Mouse (Mus musculus): ENCODE measurements around the gene Ppp1r9a. TPM values are rescaled to one million over a fixed set of nuclear protein-coding genes. Genes with fewer than 3 reads are reported as not detected.

The Ppp1r9a gene
- polyA plus RNA-seq, 1 experiment = 0.13 TPM

DNA sequence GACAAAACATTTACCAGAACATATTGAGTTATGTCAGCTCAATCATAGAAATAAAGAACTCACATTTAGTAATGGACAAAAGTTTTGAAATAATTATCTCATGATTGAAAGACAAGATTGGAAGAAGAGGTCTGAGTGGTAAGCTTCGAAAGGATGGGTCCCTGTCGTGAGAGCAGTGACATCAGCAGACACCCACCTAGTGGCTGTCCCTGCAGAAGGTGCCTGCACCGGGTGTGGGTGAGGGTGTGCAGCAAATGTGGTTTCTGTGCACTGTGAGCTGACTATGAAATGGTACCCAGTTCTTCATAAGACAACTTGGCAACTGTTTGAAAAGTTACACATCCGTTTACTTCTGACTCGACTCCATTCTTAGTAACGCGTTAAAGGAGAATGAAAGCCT lies 173.0 kb downstream of the Ppp1r9a start:
- no peak overlapping the region for H3ac ChIP-seq (ENCODE audit: control insufficient read depth, insufficient read length)
- H3K4me3 ChIP-seq = no peak overlapping the region
- H3K27me3 ChIP-seq (ENCODE audit: control insufficient read depth, insufficient read depth, insufficient read length) = no peaks in the 10 kb centered on the region
- no peak for TF ChIP-seq CEBPB (IDR thresholded peaks at IDR 0.05; ENCODE audit: insufficient read depth, poor library complexity, severe bottlenecking)
- TF ChIP-seq USF1 (IDR thresholded peaks at IDR 0.05; ENCODE audit: low read depth) = no peak
- TF ChIP-seq REST (IDR thresholded peaks at IDR 0.05; ENCODE audit: insufficient read depth, insufficient read length) = no peak
- no peak for TF ChIP-seq TCF12 (IDR thresholded peaks at IDR 0.05; ENCODE audit: insufficient read depth, poor library complexity, severe bottlenecking)
- TF ChIP-seq SRF (IDR thresholded peaks at IDR 0.05; ENCODE audit: control insufficient read depth, insufficient read length, low read depth) = no peak
- no peak for TF ChIP-seq TCF3 (IDR thresholded peaks at IDR 0.05; ENCODE audit: insufficient read length, low read depth)
- no peak for TF ChIP-seq MYOG (IDR thresholded peaks at IDR 0.05; ENCODE audit: control insufficient read depth in 1 of 3, insufficient read depth in 1 of 3, insufficient read length in 2 of 3, low read depth in 2 of 3)
- no peak for TF ChIP-seq MAX (IDR thresholded peaks at IDR 0.05; ENCODE audit: low read depth)
- TF ChIP-seq POLR2A (IDR thresholded peaks at IDR 0.05; ENCODE audit: insufficient read length, low read depth) = no peak
- no peak for TF ChIP-seq MYOD1 (IDR thresholded peaks at IDR 0.05; ENCODE audit: control insufficient read depth in 1 of 3, insufficient read length in 2 of 3, low read depth in 2 of 3)
- no peak for TF ChIP-seq E2F4 (IDR thresholded peaks at IDR 0.05; ENCODE audit: insufficient read depth)
- TF ChIP-seq POLR2AphosphoS2 (IDR thresholded peaks at IDR 0.05; ENCODE audit: insufficient read length, low read depth) = no peak
- H3K36me3 ChIP-seq (ENCODE audit: control insufficient read depth, insufficient read depth) = no peaks in the 10 kb centered on the region
- no peak overlapping the region for H3K4me2 ChIP-seq (ENCODE audit: low read depth)
- H3K79me2 ChIP-seq (ENCODE audit: control insufficient read depth, insufficient read depth) = no peaks in the 10 kb centered on the region

DNA sequence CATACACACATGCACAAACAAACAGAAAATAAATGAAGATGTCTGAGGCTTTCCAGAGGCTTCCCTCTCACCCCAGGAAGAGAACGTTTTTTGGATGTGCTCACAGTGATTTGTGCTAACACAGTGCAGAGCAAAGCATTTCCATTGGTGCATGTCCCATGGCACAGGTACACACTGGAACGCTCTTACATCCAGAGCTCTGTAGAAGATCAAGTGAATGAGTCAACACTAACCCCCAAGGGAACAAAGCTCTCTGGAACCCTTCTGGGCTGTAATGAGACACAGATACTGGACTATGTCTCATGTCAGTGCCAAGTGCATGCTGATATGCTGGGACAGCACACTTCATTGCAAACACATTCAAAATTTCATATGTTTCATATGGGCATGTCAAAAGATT lies 175.3 kb downstream of the Ppp1r9a start:
- no peaks in the 10 kb centered on the region for H3K36me3 ChIP-seq (ENCODE audit: control insufficient read depth, insufficient read depth)
- H3K79me2 ChIP-seq (ENCODE audit: control insufficient read depth, insufficient read depth) = no peaks in the 10 kb centered on the region
- no peak for TF ChIP-seq SRF (IDR thresholded peaks at IDR 0.05; ENCODE audit: control insufficient read depth, insufficient read length, low read depth)
- TF ChIP-seq MYOD1 (IDR thresholded peaks at IDR 0.05; ENCODE audit: control insufficient read depth in 1 of 3, insufficient read length in 2 of 3, low read depth in 2 of 3) = no peak
- TF ChIP-seq E2F4 (IDR thresholded peaks at IDR 0.05; ENCODE audit: insufficient read depth) = no peak
- TF ChIP-seq USF1 (IDR thresholded peaks at IDR 0.05; ENCODE audit: low read depth) = no peak
- no peak for TF ChIP-seq TCF12 (IDR thresholded peaks at IDR 0.05; ENCODE audit: insufficient read depth, poor library complexity, severe bottlenecking)
- no peak for TF ChIP-seq MYOG (IDR thresholded peaks at IDR 0.05; ENCODE audit: control insufficient read depth in 1 of 3, insufficient read depth in 1 of 3, insufficient read length in 2 of 3, low read depth in 2 of 3)
- TF ChIP-seq POLR2AphosphoS2 (IDR thresholded peaks at IDR 0.05; ENCODE audit: insufficient read length, low read depth) = no peak
- no peak for TF ChIP-seq TCF3 (IDR thresholded peaks at IDR 0.05; ENCODE audit: insufficient read length, low read depth)
- no peak for TF ChIP-seq REST (IDR thresholded peaks at IDR 0.05; ENCODE audit: insufficient read depth, insufficient read length)
- no peak for TF ChIP-seq MAX (IDR thresholded peaks at IDR 0.05; ENCODE audit: low read depth)
- TF ChIP-seq CEBPB (IDR thresholded peaks at IDR 0.05; ENCODE audit: insufficient read depth, poor library complexity, severe bottlenecking) = no peak
- no peak for TF ChIP-seq POLR2A (IDR thresholded peaks at IDR 0.05; ENCODE audit: insufficient read length, low read depth)
- H3K4me2 ChIP-seq (ENCODE audit: low read depth) = no peak overlapping the region
- no peak overlapping the region for H3ac ChIP-seq (ENCODE audit: control insufficient read depth, insufficient read length)
- no peak overlapping the region for H3K4me3 ChIP-seq
- H3K27me3 ChIP-seq (ENCODE audit: control insufficient read depth, insufficient read depth, insufficient read length) = no peaks in the 10 kb centered on the region

DNA sequence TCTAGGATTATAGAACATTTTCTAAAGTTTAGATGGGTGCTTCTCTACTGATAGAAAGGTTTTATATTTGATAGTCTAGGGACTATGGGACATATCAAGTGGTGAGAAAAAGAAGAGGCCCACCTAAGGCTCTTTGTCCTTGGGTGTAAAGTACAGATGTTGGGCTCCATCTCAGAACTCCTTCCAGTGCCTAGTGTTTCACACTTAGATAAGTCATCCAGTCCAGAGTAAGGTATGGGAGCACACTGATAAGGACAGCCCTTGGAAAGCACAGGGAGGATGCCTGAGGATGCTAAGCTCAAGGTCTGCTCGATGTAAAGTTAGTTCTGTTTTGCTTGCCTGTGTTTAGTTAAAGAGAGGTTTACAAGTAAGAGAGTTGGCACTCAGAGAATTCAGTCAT lies 176.4 kb downstream of the Ppp1r9a start:
- H3K36me3 ChIP-seq (ENCODE audit: control insufficient read depth, insufficient read depth) = no peaks in the 10 kb centered on the region
- H3K4me3 ChIP-seq = no peak overlapping the region
- no peak overlapping the region for H3K4me2 ChIP-seq (ENCODE audit: low read depth)
- H3ac ChIP-seq (ENCODE audit: control insufficient read depth, insufficient read length) = no peak overlapping the region
- no peaks in the 10 kb centered on the region for H3K79me2 ChIP-seq (ENCODE audit: control insufficient read depth, insufficient read depth)
- H3K27me3 ChIP-seq (ENCODE audit: control insufficient read depth, insufficient read depth, insufficient read length) = no peaks in the 10 kb centered on the region
- TF ChIP-seq SRF (IDR thresholded peaks at IDR 0.05; ENCODE audit: control insufficient read depth, insufficient read length, low read depth) (no peak), MAX (IDR thresholded peaks at IDR 0.05; ENCODE audit: low read depth) (no peak), TCF3 (IDR thresholded peaks at IDR 0.05; ENCODE audit: insufficient read length, low read depth) (no peak), MYOG (IDR thresholded peaks at IDR 0.05; ENCODE audit: control insufficient read depth in 1 of 3, insufficient read depth in 1 of 3, insufficient read length in 2 of 3, low read depth in 2 of 3) (no peak), USF1 (IDR thresholded peaks at IDR 0.05; ENCODE audit: low read depth) (no peak), CEBPB (IDR thresholded peaks at IDR 0.05; ENCODE audit: insufficient read depth, poor library complexity, severe bottlenecking) (no peak), REST (IDR thresholded peaks at IDR 0.05; ENCODE audit: insufficient read depth, insufficient read length) (no peak), POLR2A (IDR thresholded peaks at IDR 0.05; ENCODE audit: insufficient read length, low read depth) (no peak), POLR2AphosphoS2 (IDR thresholded peaks at IDR 0.05; ENCODE audit: insufficient read length, low read depth) (no peak), MYOD1 (IDR thresholded peaks at IDR 0.05; ENCODE audit: control insufficient read depth in 1 of 3, insufficient read length in 2 of 3, low read depth in 2 of 3) (no peak), TCF12 (IDR thresholded peaks at IDR 0.05; ENCODE audit: insufficient read depth, poor library complexity, severe bottlenecking) (no peak), E2F4 (IDR thresholded peaks at IDR 0.05; ENCODE audit: insufficient read depth) (no peak)

DNA sequence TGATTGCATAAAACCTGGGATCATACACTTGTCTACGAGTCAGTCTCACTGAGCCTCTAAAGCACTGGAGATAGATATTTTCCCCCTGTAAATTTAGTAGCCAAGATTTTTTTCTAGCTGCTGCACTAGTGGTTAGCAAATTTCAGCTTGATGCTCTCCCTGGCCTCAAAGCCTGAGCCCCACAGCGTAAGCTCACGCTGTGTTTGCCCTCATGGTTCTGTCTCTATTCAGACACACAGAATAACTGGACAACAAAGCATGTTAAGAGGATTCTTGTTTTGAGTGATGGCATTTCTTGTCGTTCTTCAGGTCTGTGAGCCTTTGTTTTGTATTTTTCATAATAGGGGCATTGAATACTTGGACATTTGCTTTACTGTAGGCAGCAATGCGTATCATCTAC lies 177.4 kb downstream of the Ppp1r9a start:
- H3K4me3 ChIP-seq = no peak overlapping the region
- TF ChIP-seq CEBPB (IDR thresholded peaks at IDR 0.05; ENCODE audit: insufficient read depth, poor library complexity, severe bottlenecking) = no peak
- TF ChIP-seq USF1 (IDR thresholded peaks at IDR 0.05; ENCODE audit: low read depth) = no peak
- TF ChIP-seq E2F4 (IDR thresholded peaks at IDR 0.05; ENCODE audit: insufficient read depth) = no peak
- no peak for TF ChIP-seq SRF (IDR thresholded peaks at IDR 0.05; ENCODE audit: control insufficient read depth, insufficient read length, low read depth)
- no peak for TF ChIP-seq MYOG (IDR thresholded peaks at IDR 0.05; ENCODE audit: control insufficient read depth in 1 of 3, insufficient read depth in 1 of 3, insufficient read length in 2 of 3, low read depth in 2 of 3)
- TF ChIP-seq MYOD1 (IDR thresholded peaks at IDR 0.05; ENCODE audit: control insufficient read depth in 1 of 3, insufficient read length in 2 of 3, low read depth in 2 of 3) = no peak
- no peak for TF ChIP-seq TCF3 (IDR thresholded peaks at IDR 0.05; ENCODE audit: insufficient read length, low read depth)
- TF ChIP-seq POLR2AphosphoS2 (IDR thresholded peaks at IDR 0.05; ENCODE audit: insufficient read length, low read depth) = no peak
- no peak for TF ChIP-seq REST (IDR thresholded peaks at IDR 0.05; ENCODE audit: insufficient read depth, insufficient read length)
- no peak for TF ChIP-seq MAX (IDR thresholded peaks at IDR 0.05; ENCODE audit: low read depth)
- no peak for TF ChIP-seq TCF12 (IDR thresholded peaks at IDR 0.05; ENCODE audit: insufficient read depth, poor library complexity, severe bottlenecking)
- TF ChIP-seq POLR2A (IDR thresholded peaks at IDR 0.05; ENCODE audit: insufficient read length, low read depth) = no peak
- no peak overlapping the region for H3ac ChIP-seq (ENCODE audit: control insufficient read depth, insufficient read length)
- H3K27me3 ChIP-seq (ENCODE audit: control insufficient read depth, insufficient read depth, insufficient read length) = no peaks in the 10 kb centered on the region
- no peaks in the 10 kb centered on the region for H3K79me2 ChIP-seq (ENCODE audit: control insufficient read depth, insufficient read depth)
- H3K36me3 ChIP-seq (ENCODE audit: control insufficient read depth, insufficient read depth) = no peaks in the 10 kb centered on the region
- H3K4me2 ChIP-seq (ENCODE audit: low read depth) = no peak overlapping the region

Measured in myocyte (in vitro differentiated cells).